Mouse (Mus musculus) embryonic fibroblast, embryonic 13.5 days (primary cell): ENCODE data around the gene Kcns3.

Source experiments
- CTCF ChIP-seq: IDR thresholded peaks from 2 replicates; pipeline ENCODE4 v1.5.1; 2011; ENCODE audit warnings: mild to moderate bottlenecking, control low read depth, low read length, moderate library complexity, borderline replicate concordance; ENCODE audit not compliant: insufficient read depth
- POLR2A ChIP-seq: IDR thresholded peaks from 2 replicates; pipeline ENCODE4 v1.6.1; 2011; ENCODE audit warnings: low read depth, mild to moderate bottlenecking, control low read depth, low read length, moderate library complexity

GRCm38 (mm10) chr12:11196142-11196597 is 45.3 kb upstream of the Kcns3 start:
- TF ChIP-seq CTCF: peak; percentile 84
- TF ChIP-seq POLR2A: no peak
